Mouse (Mus musculus) right cerebral cortex, postnatal 14 days (tissue): ENCODE data around the gene Tmem135.
A peak's percentile ranks its signal among the peaks of the same experiment; 100 is the strongest.

ENCODE experiments used
- DNase-seq: peaks from one replicate; pipeline ENCODE4 v3.0.0; 2022

The Tmem135 gene

GRCm38 (mm10) chr7:89404081-89404733, at the start of gene Tmem135, which contains the start of gene Fzd4:
Tmem135 (minus strand) TSS chr7:89404222.
Fzd4 (plus strand) TSS chr7:89404355.
- peak; percentile 85 for DNase-seq

- DNase-seq = no peak
These were observed 46.3 kb upstream of the Tmem135 start for GRCm38 (mm10) chr7:89450312-89450711.

GRCm38 (mm10) chr7:89445137-89445536, 41.1 kb upstream of the Tmem135 start:
- DNase-seq = no peak

- DNase-seq = no peak
These were observed 38.2 kb upstream of the Tmem135 start for GRCm38 (mm10) chr7:89442242-89442641.

GRCm38 (mm10) chr7:89441291-89441690, 37.3 kb upstream of the Tmem135 start:
- no peak for DNase-seq

- DNase-seq = peak; percentile 44
These were observed 33.6 kb upstream of the Tmem135 start for GRCm38 (mm10) chr7:89437589-89437988.

- no peak for DNase-seq
These were observed 32.4 kb upstream of the Tmem135 start for GRCm38 (mm10) chr7:89436404-89436803.

GRCm38 (mm10) chr7:89433893-89434616, 30.0 kb upstream of the Tmem135 start:
- no peak for DNase-seq

GRCm38 (mm10) chr7:89433193-89433892, 29.3 kb upstream of the Tmem135 start:
- DNase-seq = peak; percentile 67

GRCm38 (mm10) chr7:89431185-89431584, 27.2 kb upstream of the Tmem135 start:
- DNase-seq = no peak

- no peak for DNase-seq
These were observed 25.3 kb upstream of the Tmem135 start for GRCm38 (mm10) chr7:89429326-89429725.

- no peak for DNase-seq
These were observed 24.8 kb upstream of the Tmem135 start for GRCm38 (mm10) chr7:89428804-89429203.

GRCm38 (mm10) chr7:89427101-89427500, 23.1 kb upstream of the Tmem135 start:
- no peak for DNase-seq

- DNase-seq = no peak
These were observed 22.0 kb upstream of the Tmem135 start for GRCm38 (mm10) chr7:89425803-89426725.

- DNase-seq = no peak
These were observed 20.6 kb upstream of the Tmem135 start for GRCm38 (mm10) chr7:89424659-89425058.

- DNase-seq = no peak
These were observed 19.8 kb upstream of the Tmem135 start for GRCm38 (mm10) chr7:89423688-89424255.

- no peak for DNase-seq
These were observed 19.2 kb upstream of the Tmem135 start for GRCm38 (mm10) chr7:89423194-89423593.

- no peak for DNase-seq
These were observed 18.6 kb upstream of the Tmem135 start for GRCm38 (mm10) chr7:89422650-89423049.

- DNase-seq = no peak
These were observed 17.3 kb upstream of the Tmem135 start for GRCm38 (mm10) chr7:89421294-89421693.

- no peak for DNase-seq
These were observed 15.1 kb upstream of the Tmem135 start for GRCm38 (mm10) chr7:89418917-89419679.

- DNase-seq = no peak
These were observed 14.2 kb upstream of the Tmem135 start for GRCm38 (mm10) chr7:89418127-89418653.
